Mouse (Mus musculus): ENCODE measurements at regions not wholly inside any gene's neighbourhood (a gene's known extent, or its start where the extent isn't known, plus 50 kb on each side); places are given as distances from the start of the nearest gene placed in this dataset.

- TF ChIP-seq E2F4 (IDR thresholded peaks at IDR 0.05; ENCODE audit: insufficient read depth) (no peak), POLR2AphosphoS2 (IDR thresholded peaks at IDR 0.05; ENCODE audit: insufficient read length, low read depth) (no peak), SRF (IDR thresholded peaks at IDR 0.05; ENCODE audit: control insufficient read depth, insufficient read length, low read depth) (no peak), MYOD1 (IDR thresholded peaks at IDR 0.05; ENCODE audit: control insufficient read depth in 1 of 3, insufficient read length in 2 of 3, low read depth in 2 of 3) (no peak), MYOG (IDR thresholded peaks at IDR 0.05; ENCODE audit: control insufficient read depth in 1 of 3, insufficient read depth in 1 of 3, insufficient read length in 2 of 3, low read depth in 2 of 3) (no peak), USF1 (IDR thresholded peaks at IDR 0.05; ENCODE audit: low read depth) (no peak), TCF3 (IDR thresholded peaks at IDR 0.05; ENCODE audit: insufficient read length, low read depth) (no peak), POLR2A (IDR thresholded peaks at IDR 0.05; ENCODE audit: insufficient read length, low read depth) (no peak), TCF12 (IDR thresholded peaks at IDR 0.05; ENCODE audit: insufficient read depth, poor library complexity, severe bottlenecking) (no peak), CEBPB (IDR thresholded peaks at IDR 0.05; ENCODE audit: insufficient read depth, poor library complexity, severe bottlenecking) (no peak), MAX (IDR thresholded peaks at IDR 0.05; ENCODE audit: low read depth) (no peak), REST (IDR thresholded peaks at IDR 0.05; ENCODE audit: insufficient read depth, insufficient read length) (no peak)
- Histone ChIP-seq H3K27me3 (ENCODE audit: control insufficient read depth, insufficient read depth, insufficient read length) (no peaks in the 10 kb centered on the region), H3K36me3 (ENCODE audit: control insufficient read depth, insufficient read depth) (no peaks in the 10 kb centered on the region), H3K79me2 (ENCODE audit: control insufficient read depth, insufficient read depth) (no peaks in the 10 kb centered on the region), H3ac (ENCODE audit: control insufficient read depth, insufficient read length) (no peak overlapping the region), H3K4me2 (ENCODE audit: low read depth) (peak overlapping the region; percentile 67), H3K4me3 (no peak overlapping the region)
These were observed 59.2 kb upstream of the Lhfpl2 start for GRCm38 (mm10) chr13:93998406-93998805.

- Histone ChIP-seq H3ac (ENCODE audit: control insufficient read depth, insufficient read length) (no peak overlapping the region), H3K4me3 (no peak overlapping the region), H3K4me2 (ENCODE audit: low read depth) (no peak overlapping the region), H3K36me3 (ENCODE audit: control insufficient read depth, insufficient read depth) (no peaks in the 10 kb centered on the region), H3K79me2 (ENCODE audit: control insufficient read depth, insufficient read depth) (no peaks in the 10 kb centered on the region), H3K27me3 (ENCODE audit: control insufficient read depth, insufficient read depth, insufficient read length) (no peaks in the 10 kb centered on the region)
- TF ChIP-seq MYOG (IDR thresholded peaks at IDR 0.05; ENCODE audit: control insufficient read depth in 1 of 3, insufficient read depth in 1 of 3, insufficient read length in 2 of 3, low read depth in 2 of 3) (no peak), USF1 (IDR thresholded peaks at IDR 0.05; ENCODE audit: low read depth) (no peak), TCF3 (IDR thresholded peaks at IDR 0.05; ENCODE audit: insufficient read length, low read depth) (no peak), POLR2AphosphoS2 (IDR thresholded peaks at IDR 0.05; ENCODE audit: insufficient read length, low read depth) (no peak), E2F4 (IDR thresholded peaks at IDR 0.05; ENCODE audit: insufficient read depth) (no peak), MYOD1 (IDR thresholded peaks at IDR 0.05; ENCODE audit: control insufficient read depth in 1 of 3, insufficient read length in 2 of 3, low read depth in 2 of 3) (no peak), TCF12 (IDR thresholded peaks at IDR 0.05; ENCODE audit: insufficient read depth, poor library complexity, severe bottlenecking) (no peak), POLR2A (IDR thresholded peaks at IDR 0.05; ENCODE audit: insufficient read length, low read depth) (no peak), SRF (IDR thresholded peaks at IDR 0.05; ENCODE audit: control insufficient read depth, insufficient read length, low read depth) (no peak), REST (IDR thresholded peaks at IDR 0.05; ENCODE audit: insufficient read depth, insufficient read length) (no peak), CEBPB (IDR thresholded peaks at IDR 0.05; ENCODE audit: insufficient read depth, poor library complexity, severe bottlenecking) (no peak), MAX (IDR thresholded peaks at IDR 0.05; ENCODE audit: low read depth) (no peak)
These were observed 53.8 kb upstream of the Lhfpl2 start for GRCm38 (mm10) chr13:94003816-94004215.

GRCm38 (mm10) chr13:94004417-94004816, 53.2 kb upstream of the Lhfpl2 start:
- Histone ChIP-seq H3K36me3 (ENCODE audit: control insufficient read depth, insufficient read depth) (no peaks in the 10 kb centered on the region), H3K4me3 (no peak overlapping the region), H3K27me3 (ENCODE audit: control insufficient read depth, insufficient read depth, insufficient read length) (no peaks in the 10 kb centered on the region), H3K4me2 (ENCODE audit: low read depth) (no peak overlapping the region), H3K79me2 (ENCODE audit: control insufficient read depth, insufficient read depth) (no peaks in the 10 kb centered on the region), H3ac (ENCODE audit: control insufficient read depth, insufficient read length) (no peak overlapping the region)
- TF ChIP-seq SRF (IDR thresholded peaks at IDR 0.05; ENCODE audit: control insufficient read depth, insufficient read length, low read depth), result no peak
- TF ChIP-seq REST (IDR thresholded peaks at IDR 0.05; ENCODE audit: insufficient read depth, insufficient read length), result no peak
- TF ChIP-seq MYOG (IDR thresholded peaks at IDR 0.05; ENCODE audit: control insufficient read depth in 1 of 3, insufficient read depth in 1 of 3, insufficient read length in 2 of 3, low read depth in 2 of 3), result no peak
- TF ChIP-seq CEBPB (IDR thresholded peaks at IDR 0.05; ENCODE audit: insufficient read depth, poor library complexity, severe bottlenecking), result no peak
- no peak for TF ChIP-seq POLR2A (IDR thresholded peaks at IDR 0.05; ENCODE audit: insufficient read length, low read depth)
- TF ChIP-seq USF1 (IDR thresholded peaks at IDR 0.05; ENCODE audit: low read depth), result no peak
- no peak for TF ChIP-seq MAX (IDR thresholded peaks at IDR 0.05; ENCODE audit: low read depth)
- no peak for TF ChIP-seq MYOD1 (IDR thresholded peaks at IDR 0.05; ENCODE audit: control insufficient read depth in 1 of 3, insufficient read length in 2 of 3, low read depth in 2 of 3)
- TF ChIP-seq E2F4 (IDR thresholded peaks at IDR 0.05; ENCODE audit: insufficient read depth), result no peak
- TF ChIP-seq TCF3 (IDR thresholded peaks at IDR 0.05; ENCODE audit: insufficient read length, low read depth), result no peak
- TF ChIP-seq TCF12 (IDR thresholded peaks at IDR 0.05; ENCODE audit: insufficient read depth, poor library complexity, severe bottlenecking), result no peak
- TF ChIP-seq POLR2AphosphoS2 (IDR thresholded peaks at IDR 0.05; ENCODE audit: insufficient read length, low read depth), result no peak

GRCm38 (mm10) chr13:94005880-94006279, 51.7 kb upstream of the Lhfpl2 start:
- Histone ChIP-seq H3K4me2 (ENCODE audit: low read depth) (no peak overlapping the region), H3K79me2 (ENCODE audit: control insufficient read depth, insufficient read depth) (no peaks in the 10 kb centered on the region), H3ac (ENCODE audit: control insufficient read depth, insufficient read length) (no peak overlapping the region), H3K27me3 (ENCODE audit: control insufficient read depth, insufficient read depth, insufficient read length) (no peaks in the 10 kb centered on the region), H3K36me3 (ENCODE audit: control insufficient read depth, insufficient read depth) (no peaks in the 10 kb centered on the region), H3K4me3 (no peak overlapping the region)
- no peak for TF ChIP-seq TCF12 (IDR thresholded peaks at IDR 0.05; ENCODE audit: insufficient read depth, poor library complexity, severe bottlenecking)
- TF ChIP-seq POLR2A (IDR thresholded peaks at IDR 0.05; ENCODE audit: insufficient read length, low read depth), result no peak
- no peak for TF ChIP-seq POLR2AphosphoS2 (IDR thresholded peaks at IDR 0.05; ENCODE audit: insufficient read length, low read depth)
- no peak for TF ChIP-seq TCF3 (IDR thresholded peaks at IDR 0.05; ENCODE audit: insufficient read length, low read depth)
- TF ChIP-seq MAX (IDR thresholded peaks at IDR 0.05; ENCODE audit: low read depth), result no peak
- TF ChIP-seq CEBPB (IDR thresholded peaks at IDR 0.05; ENCODE audit: insufficient read depth, poor library complexity, severe bottlenecking), result no peak
- no peak for TF ChIP-seq SRF (IDR thresholded peaks at IDR 0.05; ENCODE audit: control insufficient read depth, insufficient read length, low read depth)
- no peak for TF ChIP-seq MYOD1 (IDR thresholded peaks at IDR 0.05; ENCODE audit: control insufficient read depth in 1 of 3, insufficient read length in 2 of 3, low read depth in 2 of 3)
- no peak for TF ChIP-seq USF1 (IDR thresholded peaks at IDR 0.05; ENCODE audit: low read depth)
- no peak for TF ChIP-seq REST (IDR thresholded peaks at IDR 0.05; ENCODE audit: insufficient read depth, insufficient read length)
- TF ChIP-seq E2F4 (IDR thresholded peaks at IDR 0.05; ENCODE audit: insufficient read depth), result no peak
- TF ChIP-seq MYOG (IDR thresholded peaks at IDR 0.05; ENCODE audit: control insufficient read depth in 1 of 3, insufficient read depth in 1 of 3, insufficient read length in 2 of 3, low read depth in 2 of 3), result no peak
